Mouse (Mus musculus): ENCODE measurements around the gene Vmn1r1. TPM values are rescaled to one million over a fixed set of nuclear protein-coding genes. Genes with fewer than 3 reads are reported as not detected.
A peak's percentile ranks its signal among the peaks of the same experiment; 100 is the strongest.

Gene Vmn1r1
- total RNA-seq, 2 experiments from 2014 or later: not detected

DNA sequence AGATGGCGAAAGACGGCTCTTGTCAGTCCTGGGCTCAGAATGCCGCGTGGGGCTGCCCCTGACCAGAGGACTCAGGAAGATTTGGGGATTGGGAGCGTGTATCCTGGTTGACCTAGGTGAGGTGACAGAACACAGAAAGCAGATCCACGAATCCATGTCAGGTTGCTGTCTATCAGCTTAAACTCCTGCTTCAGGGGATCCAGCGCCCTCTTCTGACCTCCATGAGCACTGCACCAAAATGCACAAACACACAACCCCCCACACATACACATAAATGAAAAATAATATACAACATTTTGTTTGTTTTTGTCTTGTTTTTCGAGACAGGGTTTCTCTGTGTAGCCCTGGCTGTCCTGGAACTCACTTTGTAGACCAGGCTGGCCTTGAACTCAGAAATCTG, 26.1 kb downstream of the Vmn1r1 start:
- DNase-seq (ENCODE audit: low spot score in 2 of 2): no peak
- intact Hi-C loops (cut with DNase I): no loop called here

DNA sequence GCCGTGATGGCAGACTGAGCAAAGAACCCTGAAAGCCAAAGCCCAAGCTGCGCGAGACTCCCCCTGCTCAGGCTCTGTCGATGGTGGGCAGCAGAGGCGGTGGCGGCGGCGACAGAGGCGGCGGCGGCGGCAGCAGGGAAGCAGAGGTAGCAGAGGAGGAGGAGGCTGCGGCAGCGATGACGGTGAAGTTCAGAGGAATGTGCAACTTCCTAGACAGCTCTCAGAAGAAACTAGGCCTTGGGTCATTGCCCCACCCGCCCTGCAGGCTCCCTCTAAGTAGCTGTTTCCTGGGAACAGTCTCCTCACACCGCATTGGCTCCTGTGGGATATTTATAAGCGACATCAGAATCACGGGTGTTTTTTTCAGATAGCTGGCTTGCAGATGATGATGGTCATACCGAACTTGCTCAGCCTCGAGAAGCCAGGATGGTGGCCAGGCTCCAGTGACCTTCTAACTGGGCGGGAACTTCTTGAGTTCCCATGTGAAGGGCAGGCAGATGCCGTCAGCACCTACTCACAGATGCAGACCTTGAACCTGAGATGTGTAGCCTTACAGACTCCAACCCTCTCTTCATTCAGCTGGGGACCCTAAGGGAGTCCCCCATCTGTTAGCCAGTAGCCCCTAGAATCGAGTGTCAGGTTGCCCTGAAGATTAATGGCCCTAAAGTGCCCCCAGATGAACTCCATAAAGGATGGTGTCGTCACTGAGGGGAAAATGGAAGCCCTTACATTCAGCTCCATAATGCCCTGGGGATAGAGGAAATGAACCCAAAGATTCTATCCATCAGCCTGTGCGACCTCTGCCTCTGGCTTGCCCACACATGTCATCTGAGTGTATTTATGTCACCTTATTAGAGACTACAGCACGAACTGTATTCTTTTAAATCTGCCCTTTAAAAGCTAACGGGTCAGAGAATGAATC, 26.8 kb downstream of the Vmn1r1 start:
- intact Hi-C loops (cut with DNase I): no loop called here
- no peak for DNase-seq (ENCODE audit: low spot score in 2 of 2)

DNA sequence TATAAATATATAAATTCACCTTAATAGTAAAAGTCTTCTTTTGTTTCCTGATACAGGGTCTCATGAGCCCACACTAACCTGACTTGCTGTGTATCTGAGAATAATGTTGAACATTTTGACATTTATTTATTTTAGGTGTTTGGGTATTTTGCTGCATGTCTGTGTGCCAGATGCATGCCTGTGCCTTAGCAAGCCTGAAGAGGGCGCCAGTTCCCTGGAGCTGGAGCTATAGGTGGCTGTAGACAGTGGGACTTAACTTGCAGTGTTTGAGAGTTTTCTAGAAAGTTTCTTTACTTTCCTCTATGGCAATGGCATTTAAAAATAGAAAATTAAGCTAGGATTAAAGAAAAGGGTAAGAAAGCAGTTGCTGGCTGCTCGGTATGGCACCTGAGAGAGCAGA, 33.5 kb downstream of the Vmn1r1 start:
- no peak for DNase-seq (ENCODE audit: low spot score in 2 of 2)
- intact Hi-C loops (cut with DNase I): loop anchor here (5.0 kb wide), 1 partner anchor 406 kb away; no protein-coding TSS in a partner anchor

DNA sequence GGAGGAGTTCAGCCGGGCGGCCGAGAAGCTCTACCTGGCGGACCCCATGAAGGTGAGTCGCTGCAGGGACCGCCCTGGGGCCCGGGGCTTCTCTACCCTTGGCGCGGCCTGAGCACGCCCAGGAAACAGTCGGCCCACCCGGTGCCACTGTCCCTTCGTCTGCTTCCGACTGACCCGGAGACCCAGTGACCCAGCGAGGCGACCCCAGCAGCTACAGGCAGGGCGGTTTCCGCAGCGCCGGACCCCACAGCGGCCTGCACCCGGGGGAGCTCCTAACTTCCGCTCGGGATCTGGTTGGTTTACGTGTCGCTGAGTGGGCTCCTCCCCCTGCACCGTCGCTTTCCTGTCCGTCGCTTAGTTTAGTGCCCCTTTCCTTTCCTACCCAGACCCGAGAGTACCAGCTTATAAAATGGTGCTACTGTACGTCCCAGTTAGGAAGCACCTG, 39.3 kb downstream of the Vmn1r1 start:
- DNase-seq (ENCODE audit: low spot score in 2 of 2): peak; percentile 84 to 93
- intact Hi-C loops (cut with DNase I): no loop called here

DNA sequence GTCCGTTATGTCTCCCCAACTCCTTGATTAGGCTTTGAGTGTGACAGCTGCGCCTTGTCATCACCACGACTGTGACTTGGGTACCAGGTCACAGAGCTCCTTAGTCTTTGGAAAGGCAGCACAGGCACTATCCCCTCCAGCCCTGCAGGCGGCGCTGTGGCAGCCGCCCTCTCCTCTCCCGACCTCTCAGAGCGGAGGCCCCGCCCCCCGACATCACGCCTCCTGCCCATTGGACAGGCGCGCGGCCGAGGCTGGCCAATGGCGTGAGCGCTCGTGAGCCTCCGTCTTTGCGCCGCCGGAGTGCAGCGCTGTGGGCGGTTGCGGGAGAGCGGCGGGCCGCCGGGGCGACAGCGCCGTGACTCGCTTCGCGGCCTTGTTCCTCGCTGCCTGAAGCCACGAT, 39.8 kb downstream of the Vmn1r1 start, which contains the start of gene Srp9:
TSS of gene Srp9 (plus strand) at position 232 of the 400 bp plus-strand sequence.
- intact Hi-C loops (cut with DNase I): no loop called here
- DNase-seq (ENCODE audit: low spot score in 2 of 2): peak; percentile 98

DNA sequence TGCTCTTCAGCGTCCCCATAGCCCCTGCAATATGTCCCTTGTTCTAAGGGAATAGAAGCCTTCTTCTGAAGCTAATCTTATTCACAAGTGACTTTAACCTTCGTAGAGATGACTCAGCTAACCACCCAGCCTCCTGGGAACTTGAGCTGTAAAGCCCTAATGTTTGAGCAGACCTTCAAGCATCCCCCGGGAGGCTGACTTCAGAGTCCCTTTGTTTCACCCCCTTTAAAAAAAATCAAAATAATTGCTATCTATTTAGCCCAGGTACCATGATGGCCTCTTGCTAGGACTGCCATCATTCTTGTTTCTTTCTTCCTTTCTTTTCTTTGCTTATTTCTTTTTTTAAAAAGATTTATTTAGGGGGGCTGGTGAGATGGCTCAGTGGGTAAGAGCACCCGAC, 41.9 kb downstream of the Vmn1r1 start:
- intact Hi-C loops (cut with DNase I): no loop called here
- DNase-seq (ENCODE audit: low spot score in 2 of 2): no peak

DNA sequence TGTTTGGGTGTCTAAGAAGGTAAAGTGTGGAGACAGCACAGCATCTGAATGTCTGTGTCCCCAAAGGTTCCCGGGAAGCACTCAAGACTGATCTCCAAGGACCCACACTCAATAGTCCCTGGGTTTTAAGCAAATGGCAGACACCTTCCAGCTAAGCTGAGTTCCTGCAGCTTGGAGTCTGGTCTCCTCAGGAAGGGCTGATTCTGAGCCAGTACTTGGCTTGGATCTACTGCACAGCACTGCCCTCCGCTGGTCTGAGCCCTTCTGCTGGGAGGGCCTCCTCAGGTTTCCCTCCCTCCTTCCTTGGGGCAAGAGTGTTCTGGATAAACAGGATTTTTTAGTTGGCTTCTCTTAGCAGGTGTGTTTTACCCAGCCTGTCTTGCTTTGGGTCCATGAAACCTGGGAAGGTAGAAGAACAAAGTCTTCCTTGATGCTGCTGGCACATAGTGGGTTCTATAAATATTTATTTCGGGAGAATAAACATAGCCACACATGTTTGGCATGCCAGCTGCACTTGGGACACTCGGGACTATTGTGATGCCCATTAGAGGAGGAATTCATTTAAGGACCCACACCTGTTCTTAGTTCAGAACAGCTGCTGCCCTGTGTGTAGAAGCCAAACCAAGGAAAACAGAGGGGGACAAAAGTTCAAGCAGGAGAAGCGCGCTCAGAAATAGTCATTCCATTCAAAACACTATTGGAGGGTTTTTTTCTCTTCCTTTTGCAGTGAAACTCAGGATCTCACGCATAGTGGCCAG, 48.5 kb downstream of the Vmn1r1 start:
- intact Hi-C loops (cut with DNase I): loop anchor here (1.0 kb wide), 1 partner anchor 228 kb away; no protein-coding TSS in a partner anchor
- no peak for DNase-seq (ENCODE audit: low spot score in 2 of 2)

DNA sequence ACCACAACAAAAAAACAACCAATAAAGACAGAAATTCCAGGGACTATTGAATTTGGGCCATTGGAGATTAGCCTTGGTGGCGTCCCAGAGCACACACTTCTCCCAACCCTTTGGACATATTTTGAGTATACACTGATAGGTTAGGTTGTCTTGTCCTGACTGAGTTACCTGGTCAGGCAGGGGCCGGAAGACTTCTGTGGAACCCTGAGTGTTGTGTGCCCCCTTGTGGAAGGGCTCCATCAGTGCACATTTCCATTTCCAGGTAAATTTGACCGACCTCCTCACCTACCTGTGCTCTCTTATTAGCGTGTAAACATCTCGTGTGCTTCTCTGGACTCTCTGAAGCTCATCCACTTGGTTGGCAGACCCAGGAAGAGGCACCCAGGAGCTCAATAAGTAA, 49.1 kb downstream of the Vmn1r1 start:
- no peak for DNase-seq (ENCODE audit: low spot score in 2 of 2)
- intact Hi-C loops (cut with DNase I): loop anchor here (1.0 kb wide), 1 partner anchor 227 kb away; no protein-coding TSS in a partner anchor

DNA sequence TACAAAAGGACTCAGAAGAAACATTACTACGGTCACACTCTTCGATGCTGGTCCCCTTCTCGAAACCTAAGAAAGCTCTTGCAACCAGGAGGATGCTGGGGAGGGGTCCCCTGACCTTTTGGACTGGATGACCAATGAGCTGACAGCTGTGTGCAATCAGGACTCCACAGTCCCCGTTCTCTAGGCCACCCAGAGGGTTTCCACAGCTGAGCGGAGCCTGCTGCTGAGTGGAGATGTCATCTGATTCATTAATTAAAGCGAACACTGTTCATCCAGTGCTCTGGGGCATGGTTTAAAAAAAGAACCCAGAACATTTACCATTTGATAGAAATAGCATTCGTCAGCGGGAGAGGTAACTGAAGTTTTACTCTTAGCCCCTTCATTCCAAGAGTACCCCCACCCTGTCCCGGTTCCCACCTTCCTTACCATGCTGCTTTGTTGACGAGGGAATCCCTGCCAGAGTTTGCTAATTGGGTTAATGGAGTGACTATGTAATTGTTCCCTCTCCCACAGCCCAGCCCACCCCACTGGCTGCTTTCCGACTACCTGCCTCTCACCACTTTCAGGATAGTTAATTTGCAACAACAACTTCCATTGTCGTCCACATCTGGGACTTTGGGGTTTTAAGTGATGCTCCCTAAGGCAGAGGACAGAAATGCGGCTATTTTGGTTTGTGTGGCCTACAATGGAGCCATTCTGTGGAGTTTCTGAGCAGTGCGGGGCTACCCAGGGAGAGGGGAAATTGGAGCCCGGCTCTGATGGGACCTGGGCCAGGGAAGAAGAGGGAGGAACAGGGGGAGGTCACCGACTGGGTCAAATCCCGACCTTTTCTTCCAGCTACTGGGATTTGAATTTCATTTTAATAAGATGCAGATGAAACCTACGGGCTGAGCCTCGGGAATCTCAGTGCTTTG, 50.4 kb downstream of the Vmn1r1 start:
- intact Hi-C loops (cut with DNase I): loop anchor here (5.0 kb wide), 1 partner anchor 92 kb away; no protein-coding TSS in a partner anchor
- DNase-seq (ENCODE audit: low spot score in 2 of 2): no peak

DNA sequence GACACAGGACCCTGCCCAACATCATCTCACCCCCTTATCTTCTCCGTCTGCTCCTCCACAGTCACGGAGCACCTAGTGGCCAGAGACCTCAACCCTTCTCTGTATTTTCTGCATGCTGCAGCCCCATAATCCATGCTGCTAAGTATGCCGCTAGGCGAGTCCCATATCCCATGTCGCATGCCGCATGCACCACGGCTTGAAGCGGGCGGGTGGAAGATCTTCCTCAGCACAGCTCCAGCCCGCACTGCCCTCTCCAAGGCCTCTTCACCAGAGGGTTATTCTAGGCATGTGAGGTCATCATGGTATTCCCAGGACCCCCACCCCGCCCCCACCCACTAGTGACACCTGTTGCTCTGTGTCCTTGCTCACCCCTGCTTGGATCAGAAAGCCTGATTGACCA, 51.2 kb downstream of the Vmn1r1 start:
- intact Hi-C loops (cut with DNase I): loop anchor here (5.0 kb wide), 1 partner anchor 91 kb away; no protein-coding TSS in a partner anchor
- DNase-seq (ENCODE audit: low spot score in 2 of 2): no peak

DNA sequence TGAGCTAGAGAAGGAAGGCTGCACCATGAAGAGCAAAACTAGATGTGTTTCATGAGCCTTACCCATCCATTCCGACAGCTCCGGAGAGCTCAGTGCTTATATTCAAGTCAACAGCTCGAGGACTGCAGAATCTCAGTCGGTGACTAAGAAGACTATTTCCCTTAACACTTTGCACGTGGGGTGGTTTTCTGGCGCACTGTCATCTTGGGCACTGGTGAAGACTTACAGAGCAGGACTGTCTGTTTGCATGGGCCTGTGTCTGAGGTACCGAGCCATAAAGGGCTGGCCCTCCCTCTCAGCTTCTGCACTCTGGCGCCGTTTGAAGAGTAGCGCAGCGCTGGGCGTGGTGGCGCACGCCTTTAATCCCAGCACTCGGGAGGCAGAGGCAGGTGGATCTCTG, 51.9 kb downstream of the Vmn1r1 start:
- intact Hi-C loops (cut with DNase I): loop anchor here (5.0 kb wide), 1 partner anchor 90 kb away; no protein-coding TSS in a partner anchor

DNA sequence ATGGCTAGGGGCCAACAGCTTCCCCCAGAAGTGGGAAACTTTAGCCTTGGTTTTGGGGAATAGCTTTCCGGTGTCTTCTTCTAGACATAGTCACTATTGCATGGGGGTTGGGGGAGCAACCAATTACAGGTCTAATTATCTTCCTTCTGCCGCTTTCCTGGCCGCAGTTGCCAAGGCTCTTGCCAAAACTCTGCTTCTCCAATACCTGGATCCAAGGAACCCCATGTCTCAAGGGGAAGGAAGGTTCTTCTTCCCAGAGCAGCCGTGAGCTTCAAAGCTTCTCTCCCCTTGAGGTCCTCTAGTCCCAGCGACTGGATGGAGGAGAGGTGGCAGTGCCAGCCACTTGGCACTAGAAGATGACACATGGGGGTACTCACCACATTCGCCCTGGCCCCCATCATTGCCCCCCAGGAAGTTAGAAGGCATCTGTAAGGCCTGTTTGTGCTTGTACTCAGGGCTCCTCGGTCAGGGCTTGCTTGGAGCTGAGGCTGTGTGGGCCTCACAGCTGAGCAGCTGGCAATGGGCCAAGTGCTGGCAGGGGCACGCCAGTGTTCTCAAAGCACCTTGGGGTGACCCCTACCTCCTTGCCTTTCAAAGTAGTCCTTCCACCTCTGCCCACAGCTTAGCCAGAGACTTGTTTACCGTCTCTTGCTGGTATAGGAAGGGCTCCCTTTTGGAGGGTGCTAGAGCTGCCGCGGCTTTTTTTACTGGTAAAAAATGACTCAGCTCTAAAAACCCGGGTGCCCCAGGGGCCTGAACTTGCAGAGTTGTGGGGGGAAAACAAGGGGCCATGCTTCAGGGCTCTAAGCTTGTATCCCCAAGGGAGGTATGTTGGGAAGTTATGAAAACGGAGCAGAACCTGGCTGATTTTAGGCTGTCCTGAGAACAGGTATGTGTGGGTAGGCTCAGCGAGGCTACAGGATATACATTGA, 52.6 kb downstream of the Vmn1r1 start:
- DNase-seq (ENCODE audit: low spot score in 2 of 2): no peak
- intact Hi-C loops (cut with DNase I): loop anchor here (5.0 kb wide), 1 partner anchor 89 kb away; no protein-coding TSS in a partner anchor

More for the DNA sequence above, 51.9 kb downstream of the Vmn1r1 start:
- no peak for DNase-seq (ENCODE audit: low spot score in 2 of 2)

DNA sequence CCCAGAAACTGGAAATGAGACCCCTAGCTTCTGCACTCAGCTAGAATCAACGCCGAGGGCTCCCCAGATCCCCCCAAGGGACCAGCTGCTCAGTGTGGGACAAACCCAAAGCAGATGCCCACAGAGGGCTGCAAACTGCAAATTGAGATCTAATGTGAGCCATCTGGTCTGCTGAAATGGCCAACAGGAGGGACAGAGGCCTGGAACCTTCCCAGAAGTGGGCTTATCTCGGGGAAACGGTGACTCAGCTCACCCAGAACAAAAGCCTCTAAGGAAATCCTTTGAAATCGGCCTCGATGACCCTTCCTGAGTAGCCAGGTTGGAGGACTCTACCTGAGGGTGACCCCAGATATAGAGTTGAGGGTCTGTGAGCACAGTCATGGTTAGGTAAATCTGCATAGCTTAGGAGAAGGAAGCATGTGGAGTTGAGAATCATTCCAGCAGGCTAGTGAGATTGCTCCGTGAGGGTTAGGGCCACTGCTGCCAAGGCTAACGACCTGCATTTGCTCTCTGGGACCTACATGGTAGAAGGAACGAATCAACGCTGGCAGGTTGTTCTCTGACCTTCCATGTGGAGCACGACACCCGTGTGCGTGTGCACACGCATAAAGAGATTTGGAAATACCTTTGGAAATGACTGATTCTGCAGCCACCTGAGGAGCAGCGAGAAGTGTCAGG, 53.4 kb downstream of the Vmn1r1 start:
- DNase-seq (ENCODE audit: low spot score in 2 of 2): no peak
- intact Hi-C loops (cut with DNase I): loop anchor here (5.0 kb wide), 1 partner anchor 89 kb away; no protein-coding TSS in a partner anchor

DNA sequence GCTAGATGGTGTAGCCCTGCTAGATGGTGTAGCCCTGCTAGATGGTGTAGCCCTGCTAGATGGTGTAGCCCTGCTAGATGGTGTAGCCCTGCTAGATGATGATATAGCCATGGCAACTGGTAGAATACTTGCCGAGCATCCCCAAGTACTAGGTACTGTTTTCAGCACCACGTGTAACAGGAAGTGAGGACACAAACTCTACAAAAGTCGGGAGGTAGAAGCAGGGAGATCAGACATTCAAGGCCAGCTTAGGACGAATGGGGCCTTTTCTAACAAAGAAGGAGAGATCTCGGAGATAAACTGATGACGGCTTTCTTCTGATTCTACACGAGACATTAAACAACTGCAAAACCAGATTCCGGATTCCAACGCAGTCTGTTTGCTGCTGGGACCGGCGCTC, 54.1 kb downstream of the Vmn1r1 start:
- intact Hi-C loops (cut with DNase I): loop anchor here (5.0 kb wide), 1 partner anchor 88 kb away; no protein-coding TSS in a partner anchor
- DNase-seq (ENCODE audit: low spot score in 2 of 2): no peak

DNA sequence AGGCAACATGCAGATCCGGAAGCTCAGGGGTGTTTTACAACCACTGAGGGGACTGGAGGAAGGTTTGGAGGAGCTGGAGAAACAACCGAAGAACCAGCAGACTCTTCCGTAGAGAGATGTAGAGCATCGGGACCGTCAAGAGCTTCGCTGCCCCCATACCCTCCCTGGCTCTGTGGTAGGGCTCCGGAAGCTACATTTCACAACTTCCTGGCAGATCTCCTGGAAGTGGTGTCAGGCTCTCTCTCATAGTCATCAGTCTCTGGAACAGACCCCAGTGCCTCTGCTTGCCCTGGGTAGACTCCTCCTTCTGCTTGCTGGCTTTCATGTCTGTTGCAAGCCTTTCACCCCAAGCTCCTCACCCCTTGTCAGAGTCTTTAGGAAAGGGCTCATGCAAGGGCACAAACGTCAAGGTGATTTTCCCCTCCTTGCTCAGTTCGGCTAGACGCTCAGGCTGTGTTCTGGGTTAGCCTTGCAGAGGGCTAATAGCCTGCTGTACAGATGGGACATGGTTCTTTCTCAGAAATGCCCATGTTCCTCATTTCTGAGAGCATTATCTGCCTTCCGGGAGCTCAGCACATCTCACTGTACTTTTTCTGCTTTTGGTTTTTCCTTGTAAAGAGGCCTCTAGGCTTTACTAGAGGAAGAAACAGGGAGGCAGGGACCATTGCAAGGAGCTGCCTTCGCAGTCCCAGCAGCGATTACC, 55.7 kb downstream of the Vmn1r1 start:
- intact Hi-C loops (cut with DNase I): no loop called here
- DNase-seq (ENCODE audit: low spot score in 2 of 2): no peak

DNA sequence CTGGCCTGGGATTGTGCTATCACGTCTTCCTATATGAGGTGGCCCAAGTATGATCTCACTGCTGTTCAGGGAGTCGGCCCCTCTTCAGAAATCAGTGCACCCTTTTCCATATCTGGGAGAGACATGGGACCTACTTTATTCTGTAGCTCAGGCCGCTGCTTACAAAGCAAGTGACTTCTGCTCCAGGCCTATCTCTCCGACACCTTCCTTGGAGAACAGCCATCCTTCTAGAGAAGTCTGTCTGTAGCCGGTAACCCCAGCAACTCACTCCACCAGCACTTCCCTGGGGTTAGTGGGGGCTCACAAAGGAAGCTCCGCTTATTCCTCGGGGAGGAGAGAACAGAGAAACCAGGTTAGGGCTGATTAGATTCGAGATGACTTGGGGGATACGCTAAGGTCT, 57.0 kb downstream of the Vmn1r1 start:
- intact Hi-C loops (cut with DNase I): no loop called here
- DNase-seq (ENCODE audit: low spot score in 2 of 2): no peak

DNA sequence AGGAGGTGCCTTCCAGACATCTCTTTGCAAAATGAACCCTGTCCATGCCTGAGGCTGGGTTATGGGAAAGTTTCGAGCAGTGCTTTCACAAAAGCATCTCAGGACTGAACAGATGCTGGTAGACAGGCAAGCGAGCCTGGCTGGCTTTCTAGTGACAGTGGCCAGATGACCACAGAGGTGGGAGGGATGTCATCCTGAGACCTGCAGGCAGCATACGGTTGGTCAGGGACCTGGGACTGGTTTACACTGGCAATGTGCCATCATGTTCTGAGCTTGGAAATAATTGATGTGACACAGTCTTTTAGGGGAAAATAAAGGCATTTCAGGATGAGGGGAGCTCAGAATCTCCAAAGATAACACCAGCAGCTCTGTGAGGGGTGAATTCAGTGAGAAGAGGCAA, 59.3 kb downstream of the Vmn1r1 start:
- intact Hi-C loops (cut with DNase I): no loop called here
- DNase-seq (ENCODE audit: low spot score in 2 of 2): no peak

All from left cerebral cortex, postnatal 14 days (tissue).